Mouse (Mus musculus): ENCODE data around the gene Spock1.

DNA sequence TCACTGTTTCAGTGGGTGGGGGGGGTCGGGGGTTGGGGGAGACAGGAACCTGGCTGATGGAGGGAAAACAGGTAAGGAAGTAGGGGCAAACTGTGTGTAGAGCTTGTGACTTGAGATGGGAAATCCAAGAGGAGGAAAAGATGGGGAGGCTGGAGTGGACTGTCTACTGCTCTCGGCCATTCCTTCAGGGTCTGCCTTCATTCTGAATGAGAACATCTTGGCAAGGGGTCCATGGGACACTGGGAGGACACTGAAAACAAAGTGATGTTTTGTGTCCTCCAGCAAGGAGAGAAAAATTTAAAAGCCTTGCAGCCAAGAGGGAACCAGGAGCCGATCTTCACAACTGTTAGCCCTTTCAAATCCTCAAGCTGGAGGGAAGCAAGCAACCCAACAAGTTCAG is 463.2 kb downstream of the Spock1 start:
- no peak for TF ChIP-seq CTCF (IDR thresholded peaks at IDR 0.05; ENCODE audit: extremely low read depth, insufficient read depth, insufficient read length, insufficient replicate concordance)
- no peak for TF ChIP-seq POLR2A (IDR thresholded peaks at IDR 0.05; ENCODE audit: low read depth, low read length)

Measured in spleen, adult 2 months (tissue).